Mouse (Mus musculus) thymus, postnatal 36 days (tissue): ENCODE data around the gene Paxx.

Source experiments
- DNase-seq, 2 experiments: peaks; one replicate each; pipeline ENCODE4 v3.0.0; 2022; ENCODE audit warnings: mixed read lengths in 2 of 2

Gene Paxx

GRCm38 (mm10) chr2:25460551-25461309 lies at the start of gene Paxx:
Gene Paxx, minus strand, starts transcription at chr2:25461094.
- peak; percentile 93 to 96 for DNase-seq

DNA sequence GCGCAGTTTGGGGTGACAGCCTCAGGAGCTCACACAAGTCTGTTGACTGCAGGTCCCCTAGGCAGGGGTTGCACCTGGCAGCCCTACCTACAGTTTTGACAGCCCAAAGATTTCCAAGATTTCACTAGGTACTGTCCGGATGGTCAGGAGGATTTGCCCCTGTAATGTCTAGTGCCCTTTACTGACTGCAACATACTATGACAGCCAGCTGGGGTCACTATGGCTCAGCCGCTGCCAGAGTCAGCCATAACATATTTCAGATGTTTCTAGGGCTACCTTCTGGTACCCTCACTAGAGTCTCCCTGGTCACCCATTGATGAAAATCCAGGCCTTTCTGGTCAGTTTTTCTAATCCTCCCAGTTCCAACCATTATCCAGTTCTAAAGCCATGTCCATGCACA lies 49.0 kb upstream of the Paxx start:
- no peak for DNase-seq

DNA sequence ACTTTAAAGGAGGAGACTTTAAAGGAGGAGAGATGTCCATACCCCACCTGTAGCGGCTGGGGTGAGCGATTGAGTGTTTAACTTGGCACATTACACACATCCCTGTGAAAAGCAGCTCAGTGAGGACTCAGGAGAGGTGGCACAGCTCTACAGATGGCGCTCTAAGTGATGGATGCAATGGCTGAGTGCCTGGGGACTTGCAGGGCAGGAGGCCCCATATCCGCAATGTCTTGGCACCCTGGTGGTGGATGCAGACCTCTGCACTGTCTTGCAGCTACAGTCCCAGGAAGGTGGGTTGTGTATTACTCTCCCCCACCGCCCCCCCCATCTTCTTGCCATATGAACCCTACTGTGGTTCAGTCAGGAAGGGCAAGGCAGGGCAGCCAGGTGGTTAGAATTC lies 46.1 kb upstream of the Paxx start:
- DNase-seq: peak; percentile 44 to 67

DNA sequence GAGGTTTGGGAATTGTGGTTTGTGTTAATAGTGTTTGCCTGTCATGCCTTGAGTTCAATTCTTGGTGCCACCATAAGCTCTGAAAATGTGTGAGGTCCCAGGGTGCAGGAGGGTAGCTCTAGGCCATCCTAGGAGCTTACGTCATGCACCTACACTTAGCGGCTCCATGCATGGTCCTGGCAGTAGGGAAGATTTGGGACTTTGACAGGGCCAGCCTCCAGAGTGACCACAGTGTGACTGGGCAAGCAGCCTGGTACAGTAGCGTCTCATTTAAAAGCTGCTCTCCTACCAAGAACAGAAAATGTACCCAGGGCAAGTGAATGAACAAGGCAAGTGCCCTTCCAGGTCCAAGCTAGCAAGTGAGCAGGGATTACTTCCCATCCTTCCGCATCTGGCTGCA lies 45.0 kb upstream of the Paxx start:
- DNase-seq: no peak

DNA sequence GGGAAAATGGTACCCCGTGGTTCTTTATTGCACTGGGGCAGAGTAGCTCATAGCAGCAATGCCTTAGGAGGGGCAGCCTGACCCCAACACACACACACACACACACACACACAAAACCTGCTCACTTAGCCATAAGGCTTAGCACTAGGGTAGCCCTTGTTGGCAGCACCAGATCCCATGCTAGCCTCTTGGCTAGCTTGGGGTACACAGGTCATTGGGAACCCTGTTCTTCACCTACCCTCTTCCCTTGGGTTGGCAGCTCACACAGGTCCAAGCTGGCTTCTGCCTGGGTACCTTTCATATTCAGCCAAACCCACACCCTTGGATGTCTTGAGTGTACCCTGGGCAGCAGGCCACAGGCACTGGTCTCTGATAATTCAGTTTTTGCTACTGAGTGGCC lies 44.1 kb upstream of the Paxx start:
- no peak for DNase-seq

- DNase-seq: no peak
These were observed 43.6 kb upstream of the Paxx start for GRCm38 (mm10) chr2:25504538-25504937.

DNA sequence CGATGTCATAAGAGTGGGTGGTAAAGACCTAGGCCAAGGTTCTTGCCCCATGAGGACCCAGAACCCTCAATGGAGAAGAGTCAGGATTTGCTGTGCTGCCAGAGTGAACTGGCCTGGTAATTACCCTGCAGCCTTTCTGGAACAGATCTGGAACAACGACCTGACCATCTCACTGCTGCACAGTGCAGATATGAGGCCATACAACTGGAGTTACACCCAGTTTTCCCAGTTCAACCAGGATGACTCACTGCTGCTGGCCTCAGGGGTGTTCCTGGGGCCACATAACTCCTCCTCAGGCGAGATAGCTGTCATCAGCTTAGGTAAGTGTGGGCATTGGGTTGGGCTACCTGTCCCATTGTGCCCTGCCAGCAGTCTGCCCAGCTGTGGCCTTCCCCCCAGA lies 41.8 kb upstream of the Paxx start:
- no peak for DNase-seq

- DNase-seq: no peak
These were observed 40.9 kb upstream of the Paxx start, which contains the start of gene C8g for GRCm38 (mm10) chr2:25501593-25502486. Gene C8g, minus strand, starts transcription at chr2:25501719.

DNA sequence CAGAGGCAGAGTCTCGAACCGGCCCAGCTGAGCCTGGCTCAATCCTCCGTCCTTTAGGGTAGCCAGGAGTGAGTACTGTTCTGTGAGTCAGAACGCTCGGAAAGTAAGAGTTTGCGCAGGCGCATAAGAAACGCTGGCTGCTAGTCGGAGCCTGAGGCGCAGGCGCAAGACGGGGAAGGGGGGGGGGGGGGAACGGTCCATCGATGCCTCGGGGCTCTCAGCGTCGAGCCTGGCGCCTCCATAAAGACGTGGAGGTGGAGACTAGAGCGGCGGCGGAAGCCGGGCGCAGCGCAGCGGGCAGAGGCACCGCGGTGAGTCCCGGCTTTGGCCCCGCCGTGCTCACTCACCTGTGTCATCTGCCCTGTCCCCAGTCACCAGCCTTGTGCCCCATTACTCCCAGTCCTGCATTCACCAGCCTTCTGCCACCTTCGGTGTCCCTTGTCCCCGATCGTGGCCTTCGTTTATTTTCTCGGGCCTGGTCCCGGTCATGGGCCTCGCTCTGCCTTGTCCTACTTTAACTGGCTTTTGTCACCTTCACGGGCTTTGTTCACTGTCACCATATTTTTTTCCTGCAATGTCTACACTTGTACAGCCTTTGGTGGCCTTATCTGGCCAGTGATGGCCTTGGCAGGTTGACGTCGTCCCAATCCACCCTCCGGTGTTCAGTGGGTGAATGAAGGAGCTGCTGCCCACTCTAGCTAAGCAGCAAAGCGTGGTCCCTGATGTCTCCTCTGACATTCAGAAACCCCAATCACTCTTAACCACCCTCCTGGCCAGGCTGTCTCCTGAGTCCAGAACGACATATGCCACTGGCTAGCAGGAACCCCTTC lies 39.9 kb upstream of the Paxx start, which contains the start of gene Fbxw5:
TSS of gene Fbxw5 (plus strand) at position 175 of the 830 bp plus-strand sequence.
- peak; percentile 80 to 87 for DNase-seq

GRCm38 (mm10) chr2:25500071-25500575 lies 39.2 kb upstream of the Paxx start:
- no peak for DNase-seq

- no peak for DNase-seq
These were observed 38.0 kb upstream of the Paxx start for GRCm38 (mm10) chr2:25498622-25499478.

DNA sequence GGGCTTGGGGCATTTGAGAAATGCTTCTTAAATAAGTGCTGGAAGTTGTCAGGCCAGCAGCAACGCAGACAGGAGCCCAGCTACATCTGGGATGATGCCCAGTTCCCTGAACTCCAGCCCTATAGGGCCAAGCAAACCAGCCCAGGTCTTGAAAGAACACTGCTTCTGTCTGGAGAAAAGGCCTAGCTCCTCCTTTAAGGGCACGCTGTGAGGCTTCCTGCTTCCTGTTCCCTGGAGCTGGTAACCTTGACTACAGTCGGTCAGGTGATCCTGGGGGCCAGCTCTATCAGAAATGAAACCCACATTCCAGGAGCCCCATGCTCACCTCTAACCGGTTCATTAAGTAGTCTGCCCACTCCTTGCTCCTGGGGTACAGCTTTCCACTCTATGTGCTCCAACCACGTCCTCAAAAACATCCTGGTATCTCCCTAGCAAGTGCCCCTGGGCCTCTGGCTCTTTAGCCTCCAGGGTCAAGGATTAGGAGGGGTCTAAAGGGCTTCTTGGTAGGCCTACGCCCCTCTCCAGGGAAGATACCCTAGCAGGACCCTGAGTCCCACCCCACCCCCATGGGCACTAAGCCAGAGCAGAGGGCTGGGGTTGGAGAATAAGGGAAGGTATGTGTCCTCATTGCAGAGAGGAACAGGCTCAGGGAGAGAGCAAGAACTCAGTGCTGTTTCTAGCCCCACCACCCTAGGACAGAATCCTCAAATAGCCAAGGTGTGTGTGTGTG lies 37.1 kb upstream of the Paxx start:
- DNase-seq: no peak

DNA sequence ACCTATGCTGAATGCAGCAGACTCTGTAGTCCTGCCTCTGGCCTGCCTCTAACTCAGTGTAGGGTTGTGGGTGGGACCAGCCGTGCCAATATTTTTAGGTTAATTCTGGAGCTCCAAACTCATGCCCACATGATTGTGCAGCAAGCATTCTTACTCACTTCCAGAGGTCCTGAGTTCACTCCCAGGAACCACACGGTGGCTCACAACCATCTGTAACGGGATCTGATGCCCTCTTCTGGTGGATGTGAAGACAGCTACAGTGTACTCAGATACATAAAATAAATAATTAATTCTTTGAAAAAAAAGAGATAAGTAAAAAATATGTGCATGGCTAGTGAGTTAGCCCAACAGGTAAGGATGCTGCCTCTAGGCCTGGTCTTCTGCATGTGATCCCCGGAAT lies 35.6 kb upstream of the Paxx start:
- DNase-seq: no peak

GRCm38 (mm10) chr2:25493476-25493961 lies 32.6 kb upstream of the Paxx start, which contains the start of gene Lcn12:
Gene Lcn12, minus strand, starts transcription at chr2:25493911.
- no peak for DNase-seq

DNA sequence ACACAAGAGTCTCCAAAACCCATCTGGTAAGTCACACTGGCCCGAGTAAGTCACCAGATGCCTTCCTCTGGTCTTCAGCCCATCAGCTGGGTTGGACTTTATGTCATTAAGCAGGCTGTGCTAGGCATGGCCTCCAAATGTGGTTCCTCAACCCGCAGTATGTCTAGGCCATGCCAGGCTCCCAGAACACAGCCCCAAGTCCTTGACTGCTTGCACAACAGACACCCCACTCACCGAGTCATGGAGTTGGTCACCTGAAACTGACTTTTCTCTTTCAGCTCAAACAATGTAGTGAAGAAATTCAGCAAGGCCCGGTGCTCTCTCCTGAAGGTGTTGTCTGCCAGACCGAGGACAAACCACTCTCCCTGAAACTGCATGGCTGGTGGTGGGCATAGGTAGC lies 32.1 kb upstream of the Paxx start:
- DNase-seq: no peak

DNA sequence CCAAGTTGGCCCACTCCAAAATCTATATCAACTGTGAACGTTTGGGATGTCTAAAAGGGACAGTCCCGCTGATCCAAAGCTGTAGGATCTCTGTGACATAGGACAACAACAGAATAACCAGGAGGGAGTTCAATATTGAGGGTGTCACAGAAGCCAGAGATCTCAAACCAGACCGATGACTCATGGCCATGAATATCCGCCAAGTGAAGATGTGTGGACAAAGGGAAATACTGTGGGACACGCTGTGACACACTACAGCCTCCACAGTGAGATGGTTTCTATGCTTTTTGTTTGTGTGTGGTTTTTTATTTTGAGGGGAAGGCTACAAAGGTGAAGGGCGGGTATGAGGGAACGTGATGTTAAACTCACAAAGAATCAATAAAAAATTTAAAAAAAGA lies 27.8 kb upstream of the Paxx start:
- no peak for DNase-seq

DNA sequence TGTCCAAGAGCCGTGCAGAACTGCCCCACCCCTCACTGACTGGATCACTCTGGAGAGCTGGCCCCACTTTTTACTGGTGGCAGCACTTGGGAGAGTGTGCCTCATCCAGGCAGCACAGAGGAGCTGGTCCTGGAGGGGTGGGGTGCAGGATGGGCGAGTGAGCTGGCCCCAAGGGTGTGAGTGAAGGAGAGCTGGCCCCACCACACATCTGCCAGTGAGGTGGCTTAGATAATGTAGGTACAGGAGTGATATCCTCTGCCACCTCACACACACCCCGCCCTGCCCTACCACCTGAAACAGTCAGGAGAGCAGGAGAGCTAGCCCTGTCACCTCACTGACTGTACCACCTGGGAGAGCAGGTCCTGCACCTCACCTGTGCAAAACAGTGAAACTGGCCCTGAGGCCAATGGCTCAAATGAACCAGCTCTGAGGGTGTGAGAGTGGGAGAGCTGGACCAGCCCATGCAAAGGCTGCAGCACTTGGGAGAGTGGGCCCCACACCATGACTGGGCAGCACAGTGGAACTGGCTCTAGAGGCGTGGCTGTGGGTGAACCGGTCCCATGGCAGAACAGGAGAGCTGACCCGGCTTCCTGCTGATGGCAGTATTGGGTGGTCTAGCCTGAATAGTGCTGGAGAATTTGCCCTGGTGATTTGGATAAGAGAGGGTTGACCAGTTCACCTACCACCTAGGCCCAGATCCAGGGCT lies 27.2 kb upstream of the Paxx start:
- DNase-seq: no peak

DNA sequence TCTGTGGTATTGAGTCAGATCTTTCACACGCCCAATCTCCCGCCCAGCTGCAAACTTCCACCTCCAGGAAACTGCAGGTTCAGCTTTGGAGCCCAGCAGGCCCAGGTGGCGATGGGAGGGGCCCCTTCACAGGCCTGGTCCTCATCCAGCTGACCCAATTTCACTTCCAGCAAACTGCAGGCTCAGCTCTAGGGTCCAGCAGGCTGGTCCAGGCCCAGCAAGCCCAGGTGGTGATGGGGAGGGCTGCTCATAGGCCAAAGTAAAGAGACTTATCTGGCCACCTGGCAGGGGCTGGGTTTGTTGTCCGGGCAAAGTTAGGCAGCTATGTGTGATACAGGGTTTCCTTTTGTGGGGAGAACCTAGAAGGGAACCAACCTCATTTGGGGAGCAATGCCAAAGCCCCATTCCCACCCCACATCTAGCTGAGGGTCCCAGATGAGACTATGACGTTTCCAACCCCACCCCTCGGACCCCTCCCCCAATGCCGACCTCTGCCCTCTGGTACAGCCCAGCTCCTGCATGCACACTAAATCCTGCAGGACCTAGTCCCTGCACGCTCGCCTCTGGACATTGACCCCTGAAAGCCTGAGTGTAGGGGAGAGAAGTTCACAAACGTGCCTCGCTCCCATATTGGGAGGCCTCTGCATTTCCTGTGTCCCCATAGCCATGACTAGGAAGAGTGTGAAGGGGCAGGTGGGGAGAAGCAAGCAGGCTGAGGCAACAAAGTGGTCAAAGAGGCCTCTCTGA lies 24.2 kb upstream of the Paxx start:
- peak; percentile 31 to 61 for DNase-seq

DNA sequence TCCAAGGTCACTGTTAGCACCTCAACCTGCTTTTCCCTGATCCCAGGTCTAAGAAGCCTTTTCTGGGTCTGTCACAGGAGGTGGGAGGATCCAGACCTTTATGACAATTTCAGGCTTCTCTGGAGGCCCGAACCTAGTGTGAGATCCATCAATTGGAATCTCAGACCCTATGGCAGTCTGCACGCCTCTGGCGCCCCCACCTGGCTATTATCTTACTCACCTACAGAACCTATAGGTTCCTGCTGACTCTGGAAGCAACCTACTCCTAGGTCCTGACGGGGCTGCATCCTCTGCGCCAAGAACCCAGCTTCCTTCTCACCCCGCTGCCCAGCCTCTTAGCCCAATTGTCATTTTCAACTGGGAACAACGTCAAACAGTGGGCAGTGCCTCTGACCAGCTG lies 22.1 kb upstream of the Paxx start:
- DNase-seq: peak; percentile 66 to 71
